Mouse (Mus musculus) intestine, embryonic 15.5 days (tissue): ENCODE measurements around the gene Acp4. TPM values are rescaled to one million over a fixed set of nuclear protein-coding genes. Genes with fewer than 3 reads are reported as not detected.
"Not testable (repeated sequence)": the region's sequence is repeated elsewhere in the genome, so short reads cannot be mapped to it uniquely, and the experiment has no call there.

Experiments
- ATAC-seq: fragments of 200-750 bp; cut with Nextera tagmentation; 2 replicates; pipeline ENCODE4 v1.8.0; 2017; ENCODE audit warnings: moderate TSS enrichment, moderate library complexity
- H3K27ac ChIP-seq: fragments of 300-500 bp; sonication (generic); 2 replicates; pipeline ENCODE4 v1.5.1; 2015; ENCODE audit warnings: mild to moderate bottlenecking, inconsistent platforms
- H3K27me3 ChIP-seq: fragments of 300-500 bp; sonication (generic); replicated peaks from 2 replicates; pipeline ENCODE4 v1.6.1; 2015; ENCODE audit warnings: inconsistent platforms
- H3K36me3 ChIP-seq: fragments of 300-500 bp; sonication (generic); 2 replicates; pipeline ENCODE4 v1.6.1; 2015; ENCODE audit warnings: inconsistent platforms
- H3K4me1 ChIP-seq: fragments of 300-500 bp; sonication (generic); replicated peaks from 2 replicates; pipeline ENCODE4 v1.6.1; 2015; ENCODE audit warnings: inconsistent platforms
- H3K4me2 ChIP-seq: fragments of 300-500 bp; sonication (generic); replicated peaks from 2 replicates; pipeline ENCODE4 v1.6.1; 2015; ENCODE audit warnings: mild to moderate bottlenecking, inconsistent platforms
- H3K4me3 ChIP-seq: fragments of 300-500 bp; sonication (generic); replicated peaks from 2 replicates; pipeline ENCODE4 v1.5.1; 2015; ENCODE audit warnings: inconsistent platforms
- H3K9ac ChIP-seq: fragments of 300-500 bp; sonication (generic); 2 replicates; pipeline ENCODE4 v1.6.1; 2015; ENCODE audit warnings: inconsistent platforms
- H3K9me3 ChIP-seq: fragments of 300-500 bp; sonication (generic); 2 replicates; pipeline ENCODE4 v1.6.1; 2016; ENCODE audit warnings: inconsistent platforms
- WGBS: fragments of 180-500 bp; shearing (Covaris S2); methylation state at CpG from one replicate; pipeline ENCODE4 v1.1.7; 2015; 5-methylcytosine and 5-hydroxymethylcytosine counted together
- polyA plus RNA-seq: library from polyadenylated mRNA; unstranded; fragments of >200 nt; fragmentation: Nextera tagmentation; extraction: Ambion mirVana; gene quantifications from 2 replicates; pipeline ENCODE4 v1.2.1, GENCODE M21; 2015

Acp4 gene
- polyA plus RNA-seq, 1 experiment from 2014 or later, result not detected

DNA sequence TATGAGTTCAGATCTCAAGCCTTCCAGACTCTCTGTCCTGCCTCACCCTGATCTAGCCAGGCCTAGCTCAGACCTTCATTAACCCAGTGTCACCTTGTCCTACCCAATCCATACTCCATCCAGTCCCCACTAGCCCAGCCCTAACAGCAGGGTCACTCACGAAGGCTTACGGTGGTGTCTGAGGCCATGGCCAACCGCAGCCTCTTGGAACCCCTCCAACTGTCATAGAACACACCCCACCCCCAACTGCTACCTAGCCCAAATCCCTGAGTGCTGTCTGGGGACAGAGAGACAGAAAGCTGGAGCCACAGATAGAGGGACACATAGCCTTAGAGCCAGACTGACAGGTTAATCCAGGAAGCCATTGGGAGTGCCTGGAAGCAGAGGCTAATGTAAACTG is 21.3 kb downstream of the Acp4 start, which contains the start of gene Gm36864:
Gene Gm36864, plus strand, starts transcription at position 269 of the 400 bp plus-strand sequence.
- Histone ChIP-seq H3K4me3 (no peak within 1 kb of the TSS), H3K4me2 (no peak within 1 kb of the TSS), H3K9ac (no peak within 1 kb of the TSS), H3K27ac (no peak within 1 kb of the TSS), H3K27me3 (no peaks in the 10 kb centered on the region), H3K4me1 (no peaks in the 10 kb centered on the region), H3K36me3 (no peaks in the 10 kb centered on the region), H3K9me3 (no peaks in the 10 kb centered on the region)
- ATAC-seq, result no peak
- WGBS, result 81% methylated on average over 3 of the region's 3 CpGs

DNA sequence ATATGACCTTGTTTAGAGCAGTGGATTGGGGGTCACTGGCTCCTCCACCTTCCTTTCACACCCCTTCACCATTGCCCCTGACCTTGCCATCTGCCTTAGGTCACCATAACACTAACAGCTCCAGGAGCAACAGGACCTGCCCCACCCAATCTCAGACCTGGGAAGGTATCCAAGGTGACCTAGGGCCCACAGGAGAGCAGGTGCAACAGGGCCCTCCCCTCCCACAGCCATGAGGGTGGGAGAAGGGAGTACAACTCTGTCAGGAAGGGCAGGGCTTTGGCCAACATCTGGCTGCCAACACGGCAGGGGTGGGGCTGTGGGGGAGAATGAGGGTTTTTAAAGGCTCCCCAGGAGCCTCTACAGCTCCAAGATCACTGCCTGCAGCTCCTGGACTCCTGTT is 32.1 kb downstream of the Acp4 start, which contains the start of gene Klk1:
Gene Klk1, plus strand, starts transcription at position 285 of the 400 bp plus-strand sequence.
- Histone ChIP-seq H3K27me3 (no peaks in the 10 kb centered on the region), H3K9ac (no peak within 1 kb of the TSS), H3K27ac (no peak within 1 kb of the TSS), H3K4me2 (no peak within 1 kb of the TSS), H3K36me3 (no peaks in the 10 kb centered on the region), H3K9me3 (no peaks in the 10 kb centered on the region), H3K4me3 (no peak within 1 kb of the TSS), H3K4me1 (no peaks in the 10 kb centered on the region)
- 29% methylated on average over 1 of the region's 1 CpGs for WGBS
- peak; percentile 54 for ATAC-seq

DNA sequence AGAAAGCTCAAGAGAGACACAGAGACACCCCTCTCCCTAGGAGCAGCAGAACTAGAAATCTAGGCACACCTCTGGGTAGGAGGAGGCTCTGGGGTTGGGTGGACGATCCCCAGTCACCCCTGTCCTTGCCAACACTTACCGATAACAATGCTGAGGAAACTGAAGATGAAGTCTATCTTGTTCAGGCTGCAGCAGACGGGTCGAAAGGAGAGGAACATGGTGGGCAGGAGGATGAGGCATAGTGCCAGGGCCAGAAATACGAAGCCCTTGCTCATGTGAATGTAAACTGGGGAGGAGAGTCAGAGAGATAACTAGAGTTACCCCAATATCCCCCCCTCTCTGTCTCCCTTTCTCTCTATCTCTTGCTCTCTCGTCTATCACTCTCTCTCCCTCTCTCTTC is 34.8 kb downstream of the Acp4 start:
- not testable (repeated sequence) for ATAC-seq, H3K27ac ChIP-seq, H3K9me3 ChIP-seq, H3K4me3 ChIP-seq, H3K4me1 ChIP-seq, H3K9ac ChIP-seq, H3K36me3 ChIP-seq, H3K4me2 ChIP-seq, H3K27me3 ChIP-seq
- 67% methylated on average over 6 of the region's 6 CpGs for WGBS

DNA sequence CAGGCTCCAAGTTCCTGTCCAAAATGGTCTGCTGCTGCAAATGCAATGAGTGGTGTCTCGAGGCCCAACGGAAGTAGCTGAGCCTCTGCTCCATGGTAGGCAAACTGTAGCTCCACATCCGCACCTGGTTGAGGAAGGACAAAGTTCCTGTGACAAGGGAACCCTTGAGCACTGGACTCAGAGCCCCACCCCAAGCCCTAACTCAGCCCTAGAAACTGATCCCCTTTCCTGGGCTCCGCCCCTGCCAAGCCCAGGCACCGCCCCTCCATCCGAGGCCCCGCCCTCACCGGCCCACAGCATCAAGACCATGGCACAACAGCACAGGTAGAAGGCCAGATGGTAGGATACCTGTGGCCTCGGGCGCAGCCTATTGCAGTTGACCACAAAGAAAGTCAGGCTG is 35.6 kb downstream of the Acp4 start:
- not testable (repeated sequence) for H3K27ac ChIP-seq, H3K4me2 ChIP-seq, H3K9ac ChIP-seq, H3K36me3 ChIP-seq, H3K27me3 ChIP-seq, H3K9me3 ChIP-seq, H3K4me3 ChIP-seq, H3K4me1 ChIP-seq
- 71% methylated on average over 10 of the region's 10 CpGs for WGBS
- ATAC-seq, result peak; percentile 71

- Histone ChIP-seq H3K4me2 (no peak within 1 kb of the TSS), H3K27ac (no peak within 1 kb of the TSS), H3K27me3 (no peaks in the 10 kb centered on the region), H3K4me3 (no peak within 1 kb of the TSS), H3K4me1 (no peaks in the 10 kb centered on the region), H3K9me3 (no peaks in the 10 kb centered on the region), H3K36me3 (no peaks in the 10 kb centered on the region), H3K9ac (no peak within 1 kb of the TSS)
- WGBS, result 74% methylated on average over 1 of the region's 1 CpGs
- no peak for ATAC-seq
Measured at GRCm38 (mm10) chr7:44215645-44216044, 41.5 kb downstream of the Acp4 start, which contains the start of gene Klk1b5. Gene Klk1b5 (plus strand): TSS chr7:44215945.

DNA sequence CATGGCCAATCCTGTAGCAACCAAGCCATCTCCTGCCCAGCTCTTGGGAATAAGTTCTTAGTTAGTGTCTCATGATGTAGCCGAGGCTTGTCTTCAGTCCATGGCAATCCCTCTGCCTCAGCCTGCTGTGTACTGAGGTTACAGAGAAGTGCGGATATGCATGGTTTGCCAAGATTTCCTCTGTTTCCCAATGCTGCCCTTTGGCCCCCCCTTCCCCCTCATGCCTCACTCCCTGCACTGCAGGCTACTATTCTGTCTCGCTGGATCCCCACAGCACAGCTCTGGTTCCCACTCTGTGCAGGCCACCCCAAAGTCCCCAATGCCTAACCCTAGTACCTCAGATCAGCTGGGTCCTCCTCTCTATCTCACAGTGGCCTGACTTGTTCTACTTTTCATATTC is 48.9 kb downstream of the Acp4 start:
- H3K4me3 ChIP-seq, result no peak overlapping the region
- no peaks in the 10 kb centered on the region for H3K36me3 ChIP-seq
- H3K9ac ChIP-seq, result no peak overlapping the region
- H3K4me2 ChIP-seq, result no peak overlapping the region
- no peak for ATAC-seq
- no peaks in the 10 kb centered on the region for H3K9me3 ChIP-seq
- no peaks in the 10 kb centered on the region for H3K27me3 ChIP-seq
- H3K27ac ChIP-seq, result no peak overlapping the region
- 85% methylated on average over 3 of the region's 3 CpGs for WGBS
- no peaks in the 10 kb centered on the region for H3K4me1 ChIP-seq

GRCm38 (mm10) chr7:44207135-44207534 is 50.0 kb downstream of the Acp4 start, which contains the start of gene Klk1b4:
Gene Klk1b4 (plus strand): TSS chr7:44207435.
- not testable (repeated sequence) for H3K27me3 ChIP-seq, H3K4me1 ChIP-seq, H3K4me3 ChIP-seq, H3K27ac ChIP-seq, H3K4me2 ChIP-seq, ATAC-seq, H3K36me3 ChIP-seq, H3K9me3 ChIP-seq, H3K9ac ChIP-seq
- WGBS, result 43% methylated on average over 3 of the region's 3 CpGs

Other genes starting within 250 kb of the Acp4 start
- gene Klk1b26, start 245.2 kb downstream of the Acp4 start, polyA plus RNA-seq, result not detected in 2 replicates
- gene Klk1b27, start 205.1 kb downstream of the Acp4 start, polyA plus RNA-seq, result not detected in 2 replicates
- not detected in 2 replicates for gene Klk1b21, start 155.1 kb downstream of the Acp4 start, polyA plus RNA-seq
- gene Klk1b22, start 144.7 kb downstream of the Acp4 start, polyA plus RNA-seq, result not detected in 2 replicates
- gene Klk1b16, start 120.6 kb downstream of the Acp4 start, polyA plus RNA-seq, result 0.11 TPM in 1 of 2 replicates, not detected in the other
- 0.52 TPM in 1 of 2 replicates, not detected in the other for gene Klk1b24, start 69.1 kb downstream of the Acp4 start, polyA plus RNA-seq
- 0.38 and 0.51 TPM in 2 replicates for gene Klk1b3, start 59.2 kb downstream of the Acp4 start, polyA plus RNA-seq
- gene Klk1b4, start 49.9 kb downstream of the Acp4 start, polyA plus RNA-seq, result not detected in 2 replicates
- not detected in 2 replicates for gene Klk1b5, start 41.4 kb downstream of the Acp4 start, polyA plus RNA-seq
- 13.1 and 30.8 TPM in 2 replicates for gene Klk1, start 32.0 kb downstream of the Acp4 start, polyA plus RNA-seq
- not detected in 2 replicates for gene Gm36864, start 21.2 kb downstream of the Acp4 start, polyA plus RNA-seq
- 1.3 and 1.6 TPM in 2 replicates for gene 1700028J19Rik, start 10.7 kb downstream of the Acp4 start, polyA plus RNA-seq
- 124 and 127 TPM in 2 replicates for gene 2410002F23Rik, start 10.7 kb downstream of the Acp4 start, polyA plus RNA-seq
- gene Gm15517, start 4.1 kb upstream of the Acp4 start, polyA plus RNA-seq, result not detected in 2 replicates
- 7.2 and 8.0 TPM in 2 replicates for gene Clec11a, start 49.5 kb upstream of the Acp4 start, polyA plus RNA-seq
- 1.7 and 1.9 TPM in 2 replicates for gene Shank1, start 52.9 kb upstream of the Acp4 start, polyA plus RNA-seq
- 0.90 and 1.9 TPM in 2 replicates for gene Syt3, start 126.7 kb upstream of the Acp4 start, polyA plus RNA-seq
- gene 1700008O03Rik, start 128.4 kb upstream of the Acp4 start, polyA plus RNA-seq, result 0.48 and 0.99 TPM in 2 replicates
- gene Lrrc4b, start 171.6 kb upstream of the Acp4 start, polyA plus RNA-seq, result 0.82 and 0.86 TPM in 2 replicates
- gene Aspdh, start 208.0 kb upstream of the Acp4 start, polyA plus RNA-seq, result 0.70 and 1.2 TPM in 2 replicates
- 76.0 and 87.3 TPM in 2 replicates for gene Josd2, start 210.6 kb upstream of the Acp4 start, polyA plus RNA-seq
- 97.0 and 102 TPM in 2 replicates for gene Emc10, start 239.2 kb upstream of the Acp4 start, polyA plus RNA-seq
- gene Fam71e1, start 239.2 kb upstream of the Acp4 start, polyA plus RNA-seq, result 6.5 and 9.2 TPM in 2 replicates